Mouse (Mus musculus): ENCODE results near the gene Gm10306. TPM values are rescaled to one million over a fixed set of nuclear protein-coding genes. Genes with fewer than 3 reads are reported as not detected.

Gene Gm10306
- total RNA-seq, 1 experiment: not detected

GRCm38 (mm10) chr4:94529448-94529847, 26.9 kb upstream of the Gm10306 start:
- in situ Hi-C loops (cut with MboI; ENCODE audit: low sequenced_read_pairs in 2 of 2, unreplicated experiment in 2 of 2): no loop called here
- no peaks in the 10 kb centered on the region for H3K9me3 ChIP-seq (ENCODE audit: control insufficient read depth, insufficient read depth, low read depth, low read length)
- H3K36me3 ChIP-seq (ENCODE audit: control insufficient read depth, insufficient read depth, low read length, poor library complexity, severe bottlenecking): peaks cover 2% of the 10 kb centered on the region; the same call in 1 of the 2 replicates
- no peak overlapping the region for H3K27ac ChIP-seq (ENCODE audit: insufficient read depth, low read depth, low read length, poor library complexity, severe bottlenecking)
- H3K4me3 ChIP-seq (ENCODE audit: insufficient read depth in 1 of 2, low read depth in 1 of 2, low read length in 2 of 2, poor library complexity in 1 of 2, severe bottlenecking in 1 of 2): no peak overlapping the region
- DNase-seq (ENCODE audit: low read depth, low spot score): no peak
- no peaks in the 10 kb centered on the region for H3K4me1 ChIP-seq (ENCODE audit: control insufficient read depth in 2 of 2, insufficient read depth in 2 of 2, low read length in 2 of 2, poor library complexity in 1 of 2)
- TF ChIP-seq MAFK (IDR thresholded peaks at IDR 0.05; ENCODE audit: insufficient read depth, low read depth, low read length): no peak
- no peak for TF ChIP-seq ZC3H11A (IDR thresholded peaks at IDR 0.05; ENCODE audit: borderline replicate concordance, low read depth, low read length)
- TF ChIP-seq HCFC1 (IDR thresholded peaks at IDR 0.05; ENCODE audit: borderline replicate concordance, insufficient read depth, low read length): no peak
- TF ChIP-seq ZNF384 (IDR thresholded peaks at IDR 0.05; ENCODE audit: low read depth, low read length): no peak
- no peak for TF ChIP-seq CHD2 (IDR thresholded peaks at IDR 0.05; ENCODE audit: low read depth, low read length)
- no peak overlapping the region for H3K9ac ChIP-seq (ENCODE audit: insufficient read depth, low read depth, low read length, poor library complexity, severe bottlenecking)

- no peaks in the 10 kb centered on the region for H3K9me3 ChIP-seq (ENCODE audit: control insufficient read depth, insufficient read depth, low read depth, low read length)
Observed at GRCm38 (mm10) chr4:94533205-94533604, 23.1 kb upstream of the Gm10306 start.

DNA sequence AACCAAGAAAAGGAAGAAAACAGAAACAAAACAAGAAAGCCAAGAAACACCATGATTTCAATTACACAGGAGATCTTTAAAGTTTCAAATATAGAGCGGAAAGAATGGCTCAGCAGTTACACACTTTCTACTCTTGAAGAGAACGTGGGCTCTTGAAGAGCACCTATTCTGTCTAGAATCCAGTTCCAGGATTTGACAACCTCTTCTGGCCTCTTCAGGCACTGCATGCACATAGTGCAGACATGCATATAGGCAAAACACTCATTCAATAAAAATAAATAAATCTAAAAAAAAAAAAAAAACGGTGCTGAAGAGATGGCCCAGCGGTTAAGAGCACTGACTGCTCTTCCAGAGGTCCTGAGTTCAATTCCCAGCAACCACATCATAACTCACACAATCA, 13.3 kb upstream of the Gm10306 start:
- peaks cover 4% of the 10 kb centered on the region for H3K36me3 ChIP-seq (ENCODE audit: control insufficient read depth, insufficient read depth, low read length, poor library complexity, severe bottlenecking)
- no peak overlapping the region for H3K27ac ChIP-seq (ENCODE audit: insufficient read depth, low read depth, low read length, poor library complexity, severe bottlenecking)
- H3K9ac ChIP-seq (ENCODE audit: insufficient read depth, low read depth, low read length, poor library complexity, severe bottlenecking): no peak overlapping the region
- in situ Hi-C loops (cut with MboI; ENCODE audit: low sequenced_read_pairs in 2 of 2, unreplicated experiment in 2 of 2): no loop called here
- TF ChIP-seq CHD2 (IDR thresholded peaks at IDR 0.05; ENCODE audit: low read depth, low read length): no peak
- no peak for TF ChIP-seq ZNF384 (IDR thresholded peaks at IDR 0.05; ENCODE audit: low read depth, low read length)
- no peak for TF ChIP-seq ZC3H11A (IDR thresholded peaks at IDR 0.05; ENCODE audit: borderline replicate concordance, low read depth, low read length)
- TF ChIP-seq HCFC1 (IDR thresholded peaks at IDR 0.05; ENCODE audit: borderline replicate concordance, insufficient read depth, low read length): no peak
- no peak for TF ChIP-seq MAFK (IDR thresholded peaks at IDR 0.05; ENCODE audit: insufficient read depth, low read depth, low read length)
- DNase-seq (ENCODE audit: low read depth, low spot score): no peak
- no peaks in the 10 kb centered on the region for H3K9me3 ChIP-seq (ENCODE audit: control insufficient read depth, insufficient read depth, low read depth, low read length)
- no peaks in the 10 kb centered on the region for H3K4me1 ChIP-seq (ENCODE audit: control insufficient read depth in 2 of 2, insufficient read depth in 2 of 2, low read length in 2 of 2, poor library complexity in 1 of 2)
- H3K4me3 ChIP-seq (ENCODE audit: insufficient read depth in 1 of 2, low read depth in 1 of 2, low read length in 2 of 2, poor library complexity in 1 of 2, severe bottlenecking in 1 of 2): no peak overlapping the region

More at GRCm38 (mm10) chr4:94533205-94533604, 23.1 kb upstream of the Gm10306 start:
- Histone ChIP-seq H3K9ac (ENCODE audit: insufficient read depth, low read depth, low read length, poor library complexity, severe bottlenecking) (no peak overlapping the region), H3K4me3 (ENCODE audit: insufficient read depth in 1 of 2, low read depth in 1 of 2, low read length in 2 of 2, poor library complexity in 1 of 2, severe bottlenecking in 1 of 2) (no peak overlapping the region), H3K36me3 (ENCODE audit: control insufficient read depth, insufficient read depth, low read length, poor library complexity, severe bottlenecking) (peaks cover 2% of the 10 kb centered on the region; the same call in 1 of the 2 replicates), H3K4me1 (ENCODE audit: control insufficient read depth in 2 of 2, insufficient read depth in 2 of 2, low read length in 2 of 2, poor library complexity in 1 of 2) (no peaks in the 10 kb centered on the region), H3K27ac (ENCODE audit: insufficient read depth, low read depth, low read length, poor library complexity, severe bottlenecking) (no peak overlapping the region)
- in situ Hi-C loops (cut with MboI; ENCODE audit: low sequenced_read_pairs in 2 of 2, unreplicated experiment in 2 of 2): no loop called here
- no peak for DNase-seq (ENCODE audit: low read depth, low spot score)
- TF ChIP-seq HCFC1 (IDR thresholded peaks at IDR 0.05; ENCODE audit: borderline replicate concordance, insufficient read depth, low read length) (no peak), ZNF384 (IDR thresholded peaks at IDR 0.05; ENCODE audit: low read depth, low read length) (no peak), MAFK (IDR thresholded peaks at IDR 0.05; ENCODE audit: insufficient read depth, low read depth, low read length) (no peak), CHD2 (IDR thresholded peaks at IDR 0.05; ENCODE audit: low read depth, low read length) (no peak), ZC3H11A (IDR thresholded peaks at IDR 0.05; ENCODE audit: borderline replicate concordance, low read depth, low read length) (no peak)

DNA sequence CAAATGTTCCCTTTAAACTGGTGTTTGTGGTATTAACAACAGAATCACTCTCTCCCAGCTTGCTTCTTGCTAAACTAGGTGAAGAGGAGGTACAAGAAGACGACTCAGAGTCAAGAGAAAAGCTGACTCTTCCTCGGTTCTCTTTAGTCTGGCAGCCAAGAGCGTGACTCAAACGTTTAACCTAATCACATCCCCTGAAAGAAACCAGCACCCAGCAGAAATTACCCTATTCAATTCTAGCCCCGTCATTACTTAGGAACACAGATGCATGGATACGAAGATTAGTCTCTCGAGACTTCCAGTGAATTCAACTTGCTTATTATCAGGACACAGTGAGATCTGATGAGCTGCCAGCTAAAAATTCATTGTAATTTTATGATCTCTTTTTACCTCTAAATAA, 12.0 kb upstream of the Gm10306 start:
- no peak overlapping the region for H3K27ac ChIP-seq (ENCODE audit: insufficient read depth, low read depth, low read length, poor library complexity, severe bottlenecking)
- in situ Hi-C loops (cut with MboI; ENCODE audit: low sequenced_read_pairs in 2 of 2, unreplicated experiment in 2 of 2): no loop called here
- H3K4me1 ChIP-seq (ENCODE audit: control insufficient read depth in 2 of 2, insufficient read depth in 2 of 2, low read length in 2 of 2, poor library complexity in 1 of 2): no peaks in the 10 kb centered on the region
- peaks cover 2% of the 10 kb centered on the region for H3K36me3 ChIP-seq (ENCODE audit: control insufficient read depth, insufficient read depth, low read length, poor library complexity, severe bottlenecking)
- H3K9me3 ChIP-seq (ENCODE audit: control insufficient read depth, insufficient read depth, low read depth, low read length): no peaks in the 10 kb centered on the region
- TF ChIP-seq ZNF384 (IDR thresholded peaks at IDR 0.05; ENCODE audit: low read depth, low read length) (no peak), MAFK (IDR thresholded peaks at IDR 0.05; ENCODE audit: insufficient read depth, low read depth, low read length) (no peak), ZC3H11A (IDR thresholded peaks at IDR 0.05; ENCODE audit: borderline replicate concordance, low read depth, low read length) (no peak), HCFC1 (IDR thresholded peaks at IDR 0.05; ENCODE audit: borderline replicate concordance, insufficient read depth, low read length) (no peak), CHD2 (IDR thresholded peaks at IDR 0.05; ENCODE audit: low read depth, low read length) (no peak)
- no peak for DNase-seq (ENCODE audit: low read depth, low spot score)
- no peak overlapping the region for H3K4me3 ChIP-seq (ENCODE audit: insufficient read depth in 1 of 2, low read depth in 1 of 2, low read length in 2 of 2, poor library complexity in 1 of 2, severe bottlenecking in 1 of 2)
- H3K9ac ChIP-seq (ENCODE audit: insufficient read depth, low read depth, low read length, poor library complexity, severe bottlenecking): no peak overlapping the region
